Mouse (Mus musculus) lung, adult 2 months (tissue): ENCODE results near the gene Mcrip1. TPM values are rescaled to one million over a fixed set of nuclear protein-coding genes. Genes with fewer than 3 reads are reported as not detected.
A peak's percentile ranks its signal among the peaks of the same experiment; 100 is the strongest.
"Not testable (repeated sequence)": the region's sequence is repeated elsewhere in the genome, so short reads cannot be mapped to it uniquely, and the experiment has no call there.

Experiments
- DNase-seq: peaks from one replicate; pipeline ENCODE4 v3.0.0; 2022
- H3K4me1 ChIP-seq: fragments of 200-500 bp; 2 replicates; pipeline ENCODE4 v1.6.1; 2011; ENCODE audit warnings: low read length; ENCODE audit not compliant: control insufficient read depth, insufficient read depth
- H3K4me3 ChIP-seq: fragments of 200-500 bp; replicated peaks from 2 replicates; pipeline ENCODE3; 2011; ENCODE audit warnings: low read depth, mild to moderate bottlenecking, control low read depth, low read length; ENCODE audit errors: extremely low read depth
- CTCF ChIP-seq: fragments of 200-500 bp; IDR thresholded peaks from 2 replicates; pipeline ENCODE4 v1.5.1; 2011; ENCODE audit warnings: mild to moderate bottlenecking, low read length, control low read depth; ENCODE audit not compliant: insufficient read depth
- POLR2A ChIP-seq: fragments of 200-500 bp; IDR thresholded peaks from 2 replicates; pipeline ENCODE4 v1.6.1; 2011; ENCODE audit warnings: low read depth, mild to moderate bottlenecking, control low read depth, low read length, borderline replicate concordance; ENCODE audit errors: extremely low read depth
- WGBS: fragments of 180-500 bp; shearing (Covaris S2); methylation state at CpG from one replicate; pipeline ENCODE4 v1.1.7; 2018; 5-methylcytosine and 5-hydroxymethylcytosine counted together
- polyA plus RNA-seq: library from polyadenylated mRNA; depleted of rRNA; stranded (reverse); fragments of >200 nt; gene quantifications from 2 replicates; pipeline ENCODE4 v1.2.3, GENCODE M21; 2012

Gene Mcrip1
- polyA plus RNA-seq, 1 experiment: 168 TPM

DNA sequence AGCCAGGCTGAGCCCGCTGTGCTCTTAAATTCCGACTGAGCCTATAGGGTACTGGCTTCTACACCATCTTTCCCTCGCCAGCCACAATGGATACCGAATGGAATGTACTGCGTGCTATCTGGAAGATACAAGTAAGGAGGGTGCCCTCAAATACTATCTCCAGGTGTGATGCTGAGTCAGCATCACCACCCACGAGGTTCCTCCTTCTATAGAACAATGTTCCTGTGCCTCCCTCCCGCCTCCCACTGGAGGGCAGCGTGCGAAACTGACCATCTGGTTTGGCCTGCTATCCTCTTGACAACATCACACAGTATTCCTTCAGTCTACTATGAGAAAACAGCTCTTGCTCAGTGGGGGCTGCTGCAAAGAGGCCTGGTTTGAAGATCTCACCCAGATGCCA, 15.6 kb upstream of the Mcrip1 start:
- no peaks in the 10 kb centered on the region for H3K4me1 ChIP-seq
- no peak for DNase-seq
- TF ChIP-seq POLR2A: no peak
- no peak for TF ChIP-seq CTCF
- no peak overlapping the region for H3K4me3 ChIP-seq
- WGBS: 81% methylated on average over 9 of the region's 9 CpGs

GRCm38 (mm10) chr11:120562949-120563348, 13.4 kb upstream of the Mcrip1 start:
- DNase-seq: no peak
- Histone ChIP-seq H3K4me3 (no peak overlapping the region), H3K4me1 (no peaks in the 10 kb centered on the region)
- WGBS: 94% methylated on average over 13 of the region's 13 CpGs
- TF ChIP-seq CTCF: no peak
- no peak for TF ChIP-seq POLR2A

DNA sequence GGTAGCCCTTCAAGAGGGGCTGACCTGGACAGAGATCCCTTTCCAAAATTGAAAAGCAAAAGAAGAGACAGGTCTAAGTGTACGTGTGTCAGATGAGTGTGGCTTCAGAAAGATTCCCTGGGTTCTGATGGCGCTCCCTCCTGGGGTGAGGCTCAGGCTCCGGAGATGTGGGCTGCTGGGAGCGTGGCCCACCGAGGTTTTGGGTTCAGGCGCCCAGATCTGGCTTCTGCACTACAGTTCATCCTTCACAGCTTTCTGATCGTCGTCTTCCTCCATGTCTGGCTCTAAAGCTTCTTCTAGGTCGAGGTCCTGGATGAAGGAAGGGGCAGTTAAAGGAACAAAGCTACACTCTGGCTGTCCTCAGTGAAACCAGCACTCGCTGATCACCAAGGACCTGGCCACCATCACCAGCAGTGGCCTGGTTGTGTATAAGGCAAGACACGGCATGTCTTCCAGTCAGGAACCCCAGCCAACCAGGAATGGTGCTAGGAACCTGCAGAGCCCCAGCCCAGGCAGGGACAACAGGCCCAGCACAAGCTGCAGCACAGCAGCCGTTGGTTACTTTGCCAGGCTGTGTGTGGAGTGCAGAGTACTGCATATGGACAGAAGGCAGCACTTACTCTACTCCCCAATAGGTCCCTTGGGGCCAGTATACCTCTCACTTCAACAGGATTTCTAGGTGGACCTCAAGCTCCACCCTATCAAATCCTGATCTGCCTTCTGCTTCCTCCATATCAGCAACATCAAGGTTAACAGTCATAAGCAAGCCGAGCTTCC, 11.6 kb upstream of the Mcrip1 start:
- no peak for DNase-seq
- H3K4me3 ChIP-seq: no peak overlapping the region
- TF ChIP-seq CTCF: no peak
- no peak for TF ChIP-seq POLR2A
- H3K4me1 ChIP-seq: no peaks in the 10 kb centered on the region
- 90% methylated on average over 13 of the region's 13 CpGs for WGBS

GRCm38 (mm10) chr11:120558843-120559242, 9.3 kb upstream of the Mcrip1 start:
- H3K4me3 ChIP-seq, DNase-seq, H3K4me1 ChIP-seq: not testable (repeated sequence)
- whole genome bisulfite sequencing: 91% methylated on average over 6 of the region's 6 CpGs

DNA sequence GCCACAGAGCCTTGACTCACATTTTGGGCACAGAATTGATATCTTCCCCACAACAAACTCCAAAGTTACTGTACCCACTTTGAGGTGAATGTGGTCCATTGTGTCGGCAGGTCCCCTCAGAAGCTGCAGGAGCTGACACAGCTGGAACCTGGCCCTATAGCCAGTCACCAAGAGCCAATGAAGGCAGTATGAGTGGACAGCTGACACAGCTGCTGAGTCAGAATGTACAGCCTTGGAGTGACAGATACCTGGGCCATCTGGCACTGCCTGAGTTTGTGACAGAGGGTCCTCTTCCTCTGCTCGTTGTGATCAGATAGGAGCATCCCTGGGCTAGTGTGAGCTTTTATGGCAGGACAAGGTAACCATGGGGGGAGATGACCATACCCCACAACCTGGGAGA, 5.7 kb upstream of the Mcrip1 start:
- DNase-seq: no peak
- no peak overlapping the region for H3K4me3 ChIP-seq
- TF ChIP-seq POLR2A (no peak), CTCF (no peak)
- WGBS: 58% methylated on average over 2 of the region's 2 CpGs
- H3K4me1 ChIP-seq: no peaks in the 10 kb centered on the region; the same call in 1 of the 2 replicates

GRCm38 (mm10) chr11:120554834-120555233, 5.3 kb upstream of the Mcrip1 start:
- peaks cover 4% of the 10 kb centered on the region for H3K4me1 ChIP-seq
- H3K4me3 ChIP-seq: no peak overlapping the region
- 65% methylated on average over 7 of the region's 7 CpGs for WGBS
- no peak for DNase-seq
- no peak for TF ChIP-seq POLR2A
- TF ChIP-seq CTCF: no peak

DNA sequence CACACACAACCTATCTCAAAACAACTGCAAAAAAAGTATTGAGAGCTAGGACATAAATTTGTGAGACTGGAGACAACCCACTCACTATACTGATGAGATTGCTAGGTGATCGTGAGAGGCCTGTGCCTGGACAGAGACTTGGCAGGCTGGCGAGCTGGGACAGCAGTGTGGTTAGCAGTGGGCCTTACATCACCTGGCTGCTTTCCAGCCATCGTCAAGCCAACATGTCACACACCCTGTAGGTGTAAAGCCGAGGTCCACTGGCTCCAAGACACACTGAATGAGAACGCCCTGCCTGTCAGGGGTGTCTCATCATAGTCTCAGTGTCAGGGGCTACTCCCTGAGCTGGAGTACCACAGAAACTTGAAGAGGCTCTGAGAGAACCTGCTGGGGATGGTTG, 3.2 kb upstream of the Mcrip1 start:
- no peak for TF ChIP-seq POLR2A
- TF ChIP-seq CTCF: no peak
- H3K4me3 ChIP-seq: no peak overlapping the region
- 56% methylated on average over 5 of the region's 5 CpGs for WGBS
- peaks cover 12% of the 10 kb centered on the region for H3K4me1 ChIP-seq
- no peak for DNase-seq

DNA sequence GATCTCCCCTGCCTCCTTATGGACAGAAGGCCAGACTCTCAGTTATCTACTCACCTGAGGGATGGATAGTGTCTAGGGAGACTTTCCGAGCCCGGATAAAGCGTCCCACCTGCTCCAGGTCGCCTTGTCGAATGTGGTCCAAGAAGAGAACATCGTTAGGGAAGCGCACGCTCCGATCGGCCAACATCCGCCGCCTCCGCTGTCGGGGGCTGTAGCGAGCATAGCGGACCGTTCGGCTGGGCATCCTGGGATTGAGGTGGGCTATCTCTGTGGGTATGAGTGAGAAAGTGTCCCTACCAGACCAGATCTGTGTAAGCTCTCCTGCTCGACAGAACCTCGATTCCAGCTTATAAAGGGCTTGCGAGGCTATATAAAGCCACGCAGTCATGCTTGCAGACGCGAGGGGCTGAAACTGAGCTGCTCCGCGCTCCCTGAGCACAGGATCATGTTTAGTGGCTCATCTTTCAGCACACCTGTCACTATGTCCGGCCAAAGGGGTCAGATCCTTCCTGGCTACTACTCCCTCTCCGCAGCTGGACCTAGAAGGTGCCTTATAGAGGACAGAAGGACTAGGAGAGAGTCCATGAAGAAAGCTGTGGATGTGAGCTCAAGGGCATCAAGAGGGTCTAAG, 1.4 kb upstream of the Mcrip1 start, which contains the start of gene Ppp1r27:
Gene Ppp1r27, minus strand, starts transcription at position 323 of the 631 bp plus-strand sequence.
- 93% methylated on average over 28 of the region's 28 CpGs for WGBS
- no peak for DNase-seq
- Histone ChIP-seq H3K4me3 (peak within 1 kb of the TSS; percentile 77), H3K4me1 (peaks cover 17% of the 10 kb centered on the region)
- TF ChIP-seq POLR2A (no peak), CTCF (no peak)

GRCm38 (mm10) chr11:120549986-120550809, 671 bp upstream of the Mcrip1 start:
- Histone ChIP-seq H3K4me1 (peaks cover 17% of the 10 kb centered on the region), H3K4me3 (peak overlapping the region; percentile 77)
- no peak for DNase-seq
- TF ChIP-seq CTCF (no peak), POLR2A (no peak)
- 60% methylated on average over 11 of the region's 11 CpGs for WGBS
